Mouse (Mus musculus) gastrocnemius, postnatal 10 days (tissue): ENCODE measurements around the gene Cacna1i. TPM values are rescaled to one million over a fixed set of nuclear protein-coding genes. Genes with fewer than 3 reads are reported as not detected.

Source experiments
- DNase-seq: peaks from one replicate; pipeline ENCODE4 v3.0.0; 2021; ENCODE audit warnings: mixed read lengths
- total RNA-seq, 2 experiments: library from RNA; stranded (reverse); gene quantifications; 2 replicates each; pipeline ENCODE4 v1.2.3; 2021

Cacna1i gene
- total RNA-seq, 2 experiments from 2014 or later: 0.07 to 0.12 TPM

DNA sequence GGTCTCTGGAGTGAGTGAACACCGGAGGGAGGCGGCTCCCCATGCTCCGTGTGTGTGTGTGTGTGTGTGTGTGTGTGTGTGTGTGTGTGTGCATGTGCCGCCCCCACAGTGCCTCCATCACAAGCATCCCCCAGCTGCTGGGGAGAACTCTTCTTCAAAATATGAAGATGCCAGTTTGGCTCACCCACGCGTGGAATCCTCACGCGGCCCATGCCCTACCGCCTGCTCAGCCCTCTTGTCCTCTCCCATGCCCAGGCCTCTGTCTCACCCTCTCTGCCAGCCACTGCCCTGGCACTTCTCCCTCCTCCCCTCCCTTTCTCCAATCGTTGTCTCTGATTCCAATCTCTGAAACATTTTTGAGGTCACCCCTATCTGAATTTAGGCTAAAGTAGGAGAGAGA is 47.7 kb downstream of the Cacna1i start:
- DNase-seq: no peak

DNA sequence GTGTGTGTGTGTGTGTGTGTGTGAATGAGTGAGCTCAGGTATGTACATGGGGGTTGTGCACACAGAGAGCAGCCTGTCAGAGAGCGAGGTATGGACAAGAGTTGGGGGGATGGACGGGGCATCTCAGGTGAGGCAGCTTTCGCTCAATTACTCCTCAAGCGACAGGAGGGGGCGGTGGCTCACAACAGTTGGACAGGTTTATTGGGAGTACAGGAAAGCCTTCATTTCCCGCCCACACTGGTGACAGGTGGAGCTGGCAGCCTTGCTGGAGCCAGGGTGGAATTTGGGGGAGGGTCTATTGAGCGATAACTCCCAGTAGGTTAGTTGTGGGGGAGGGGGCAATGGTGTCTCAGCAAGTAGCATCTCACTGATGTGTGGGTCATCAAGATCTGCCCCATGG is 48.2 kb downstream of the Cacna1i start:
- no peak for DNase-seq

DNA sequence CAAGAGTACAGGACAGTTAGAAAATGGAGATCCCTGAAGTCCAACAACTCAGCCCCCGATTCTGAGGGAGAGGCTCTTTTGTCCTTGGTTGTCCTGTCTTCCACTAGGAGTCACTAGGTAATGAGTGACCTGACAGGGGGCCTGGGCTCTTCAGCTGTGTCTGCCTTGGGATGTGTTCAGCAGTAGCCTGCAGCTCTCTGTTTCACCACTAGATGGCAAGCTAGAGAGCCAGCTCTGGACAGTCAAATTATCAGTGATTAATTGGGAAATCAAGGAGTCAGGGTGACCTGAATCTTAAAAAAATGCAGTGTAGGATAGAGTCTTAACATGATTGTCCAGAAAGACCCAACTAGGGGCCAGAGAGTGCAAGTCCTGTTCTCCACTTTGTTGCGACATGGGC is 53.3 kb downstream of the Cacna1i start:
- DNase-seq: peak; percentile 51

DNA sequence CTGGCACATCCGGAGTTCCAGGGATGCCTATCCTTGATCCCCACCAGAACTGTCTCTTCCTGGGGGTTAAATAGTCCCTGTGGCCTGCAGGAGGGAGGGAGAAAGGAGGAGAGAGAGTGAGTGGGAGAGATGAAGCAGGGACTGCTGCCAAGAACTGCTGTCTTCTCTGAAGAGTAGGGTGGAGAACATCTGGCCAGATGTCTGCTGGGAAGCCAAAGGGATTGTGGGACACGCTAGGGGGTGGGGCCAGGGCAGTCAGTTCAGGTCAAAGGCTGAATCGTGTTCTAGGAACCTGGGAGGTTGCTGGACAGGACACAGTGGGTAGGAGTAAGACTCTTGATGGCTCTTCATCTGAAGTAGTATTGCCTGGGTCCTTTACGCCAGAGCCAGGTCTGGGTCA is 55.4 kb downstream of the Cacna1i start:
- DNase-seq: no peak

DNA sequence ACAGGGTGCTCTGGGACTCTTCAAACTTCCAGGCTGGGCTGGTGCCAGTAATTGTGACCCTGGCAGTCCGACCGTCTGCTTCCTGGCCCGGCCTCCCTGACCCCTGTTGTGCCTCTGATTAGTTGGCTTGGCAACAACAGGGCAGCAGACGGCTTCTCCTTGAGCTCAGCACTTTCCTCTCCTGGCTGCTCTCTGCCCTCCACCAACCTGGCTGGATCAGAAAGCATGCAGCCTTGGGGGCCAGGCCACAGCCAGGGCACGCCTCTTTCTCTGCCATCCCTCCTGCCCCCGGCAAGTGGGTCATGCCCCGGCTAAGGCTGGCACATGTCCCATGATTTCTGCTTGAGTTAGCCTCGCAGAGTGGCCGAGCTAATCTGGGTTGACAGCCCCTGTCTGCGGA is 56.0 kb downstream of the Cacna1i start:
- no peak for DNase-seq

DNA sequence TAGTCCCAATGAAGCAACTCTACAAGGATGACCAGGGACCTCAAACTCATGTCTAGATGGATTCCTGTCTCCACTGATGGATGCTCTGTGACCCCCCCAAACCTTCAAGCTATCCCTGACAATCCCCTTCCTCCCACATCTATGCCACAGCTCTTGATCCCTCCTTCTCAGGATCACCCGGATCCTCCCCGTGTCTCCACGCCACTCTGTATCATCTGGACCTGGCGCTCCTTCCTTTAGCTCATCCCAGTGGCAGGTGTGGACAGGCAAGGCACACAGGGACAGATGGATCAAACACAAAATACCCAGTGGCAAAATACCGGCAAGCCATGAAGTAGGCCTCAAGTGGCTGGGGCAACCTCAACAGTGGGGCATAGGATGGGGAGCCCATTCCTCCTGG is 56.7 kb downstream of the Cacna1i start:
- DNase-seq: no peak

DNA sequence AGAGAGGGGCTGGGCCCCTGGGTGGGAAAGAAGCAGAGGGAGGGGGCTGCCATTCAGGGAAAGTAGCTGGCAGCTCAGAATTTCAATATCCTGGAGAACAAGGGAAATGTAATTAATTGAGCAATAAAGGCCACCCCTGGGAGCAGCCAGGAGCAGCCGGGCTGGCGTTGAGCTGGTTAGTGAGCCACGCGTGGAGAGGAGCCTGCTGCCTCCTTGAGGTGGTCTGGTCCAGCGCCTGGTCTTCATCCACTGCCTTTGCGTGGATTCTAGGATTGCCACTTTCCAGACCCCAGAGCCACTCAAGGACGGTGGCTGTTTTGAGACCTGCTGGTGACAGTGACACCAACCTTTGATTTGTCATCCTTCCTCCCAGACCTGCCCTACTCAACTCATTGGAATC is 59.5 kb downstream of the Cacna1i start:
- no peak for DNase-seq

DNA sequence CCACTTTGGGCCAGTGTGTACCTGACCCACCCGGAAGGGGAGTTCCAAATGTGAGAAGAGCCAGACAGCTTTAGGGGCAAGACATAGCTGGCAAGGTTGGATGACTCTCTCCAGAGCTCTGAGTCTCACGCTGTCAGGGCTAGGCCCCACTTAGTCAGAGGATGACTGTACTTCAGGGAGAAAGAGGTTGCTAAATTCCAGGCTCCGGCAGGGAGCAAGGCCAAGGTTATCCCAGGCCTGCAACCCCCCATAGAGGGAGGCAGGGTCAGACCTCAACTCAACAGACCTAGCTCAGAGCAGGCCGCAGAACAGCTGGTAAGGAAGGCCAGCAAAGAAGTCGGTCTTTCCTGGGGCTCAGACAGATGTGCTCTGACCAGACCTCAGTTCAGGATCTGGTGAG is 63.4 kb downstream of the Cacna1i start:
- DNase-seq: no peak

DNA sequence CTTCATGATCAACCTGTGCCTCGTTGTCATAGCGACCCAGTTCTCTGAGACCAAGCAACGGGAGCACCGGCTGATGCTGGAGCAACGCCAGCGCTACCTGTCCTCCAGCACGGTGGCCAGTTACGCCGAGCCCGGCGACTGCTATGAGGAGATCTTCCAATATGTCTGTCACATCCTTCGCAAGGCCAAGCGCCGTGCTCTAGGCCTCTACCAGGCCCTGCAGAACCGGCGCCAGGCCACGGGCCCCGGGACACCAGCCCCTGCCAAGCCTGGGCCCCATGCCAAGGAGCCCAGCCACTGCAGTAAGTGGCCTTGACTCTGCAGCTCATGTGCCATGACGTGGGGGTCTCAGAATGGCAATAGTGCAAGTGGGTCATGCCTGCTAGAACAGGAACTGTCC is 71.8 kb downstream of the Cacna1i start:
- peak; percentile 42 for DNase-seq

DNA sequence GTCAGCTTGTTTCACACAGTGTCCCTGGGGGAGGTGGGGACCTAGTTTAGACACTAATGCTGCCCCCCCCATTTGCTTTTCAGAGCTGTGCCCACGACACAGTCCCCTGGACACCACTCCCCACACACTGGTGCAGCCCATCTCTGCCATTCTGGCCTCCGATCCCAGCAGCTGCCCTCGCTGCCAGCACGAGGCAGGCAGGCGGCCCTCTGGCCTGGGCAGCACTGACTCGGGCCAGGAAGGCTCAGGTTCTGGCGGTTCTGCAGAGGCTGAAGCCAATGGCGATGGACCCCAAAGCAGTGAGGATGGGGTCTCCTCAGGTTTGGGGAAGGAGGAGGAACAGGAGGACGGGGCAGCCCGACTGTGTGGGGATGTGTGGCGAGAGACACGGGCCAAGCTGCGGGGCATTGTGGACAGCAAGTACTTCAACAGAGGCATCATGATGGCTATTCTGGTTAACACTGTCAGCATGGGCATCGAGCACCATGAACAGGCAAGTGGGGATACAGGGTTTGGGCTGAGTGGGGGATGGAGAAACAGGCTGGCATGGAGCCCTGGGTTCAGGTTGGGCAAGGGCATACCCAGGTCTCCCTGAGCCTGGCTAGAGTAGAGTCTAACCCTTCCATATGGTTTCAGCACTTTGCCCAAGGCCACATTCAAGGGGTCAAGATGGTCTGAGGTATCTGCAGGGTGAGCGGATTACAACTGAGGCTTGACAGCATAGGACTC is 74.9 kb downstream of the Cacna1i start:
- DNase-seq: no peak

DNA sequence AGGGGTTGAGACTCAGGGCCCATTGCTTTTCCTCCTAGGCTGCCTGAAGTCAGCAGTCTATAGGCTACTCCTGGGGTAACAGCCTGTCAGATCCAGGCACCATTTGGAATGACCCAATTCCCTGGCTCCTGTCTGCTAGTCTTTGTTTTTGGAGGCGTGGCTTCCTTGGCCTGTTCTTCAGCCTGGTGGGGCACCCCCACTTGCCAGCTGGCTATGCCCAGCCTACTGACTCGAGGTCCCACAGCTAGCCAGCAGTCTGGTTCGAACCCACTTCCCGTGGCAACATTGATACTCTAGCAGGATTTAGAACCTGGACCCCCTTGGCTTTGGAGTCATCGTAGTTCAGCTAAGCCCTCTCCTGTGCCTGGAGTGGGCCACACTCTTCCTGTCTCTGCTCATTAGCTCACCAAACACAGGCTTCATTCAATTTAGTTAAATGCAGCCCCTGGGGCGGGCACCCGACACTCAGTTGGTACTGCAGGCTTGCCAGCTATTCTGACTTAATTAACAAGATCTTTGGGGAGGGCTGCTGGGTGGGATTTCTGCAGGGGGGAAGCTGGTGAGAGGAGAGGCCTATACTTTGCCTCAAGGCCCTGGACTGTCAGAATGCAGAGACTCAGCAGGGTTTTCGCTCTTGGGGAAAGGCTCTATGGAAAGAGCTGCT is 75.6 kb downstream of the Cacna1i start:
- no peak for DNase-seq

DNA sequence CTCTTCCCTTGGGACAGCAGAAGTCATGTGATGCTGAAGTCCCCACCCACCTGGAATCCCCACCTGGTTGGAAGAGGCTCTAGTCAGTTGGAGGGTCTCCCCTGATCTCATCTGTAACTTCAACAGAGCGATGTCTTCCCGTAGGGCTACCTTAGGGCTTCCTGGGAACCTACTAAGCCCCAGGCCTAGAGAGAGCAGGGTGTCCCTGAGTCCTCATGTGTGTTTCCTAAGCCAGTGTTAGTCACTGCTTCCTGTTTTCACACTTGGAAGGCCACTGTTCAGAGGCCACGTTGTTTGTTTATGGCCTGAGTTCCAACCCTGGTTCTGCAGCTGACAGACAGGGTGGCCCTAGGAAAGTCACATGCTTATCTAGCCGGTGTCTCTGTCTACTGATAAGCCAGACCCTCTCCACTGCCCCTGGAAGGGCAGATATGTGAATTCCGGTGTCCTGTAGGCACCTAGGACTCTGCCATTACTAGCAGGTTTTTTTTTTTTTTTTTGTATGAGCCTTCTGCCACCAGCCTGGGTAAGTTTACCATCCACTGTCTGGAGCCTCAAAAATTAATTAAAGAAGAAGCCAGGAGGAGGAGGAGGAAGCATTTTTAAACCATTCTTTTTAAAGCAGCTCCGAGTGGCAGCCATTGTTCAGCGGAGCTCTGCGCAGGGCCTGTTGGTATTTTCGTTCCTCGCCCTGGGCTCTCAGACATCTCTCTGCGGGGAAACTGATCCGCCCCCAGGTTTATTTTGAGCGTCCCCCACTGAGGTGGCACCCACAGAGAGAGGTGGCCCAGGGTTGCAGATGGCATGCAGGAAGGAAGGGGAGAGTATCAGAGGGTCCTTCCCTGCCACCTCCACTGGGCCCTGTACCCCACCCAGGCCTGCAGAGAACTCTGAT is 77.0 kb downstream of the Cacna1i start:
- DNase-seq: no peak

DNA sequence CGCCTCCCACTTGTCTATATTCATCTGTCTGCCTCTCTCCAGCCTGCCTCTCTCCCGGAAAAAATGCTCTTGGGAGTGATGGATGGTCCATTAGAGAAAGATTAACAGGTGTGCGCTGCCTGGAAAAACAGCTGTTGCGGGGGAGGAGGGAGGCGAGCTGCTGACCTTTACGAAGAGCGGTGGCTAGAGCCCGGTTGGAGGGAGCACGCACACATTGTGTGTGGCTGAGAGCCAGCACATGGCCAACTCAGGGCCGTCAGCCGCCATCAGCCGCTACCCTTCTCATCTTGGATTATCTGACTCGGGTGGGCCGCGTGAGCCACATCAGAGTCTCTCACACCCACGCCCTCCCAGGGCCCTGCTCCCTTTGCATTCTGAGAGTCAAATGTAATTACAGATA is 79.9 kb downstream of the Cacna1i start:
- DNase-seq: no peak

DNA sequence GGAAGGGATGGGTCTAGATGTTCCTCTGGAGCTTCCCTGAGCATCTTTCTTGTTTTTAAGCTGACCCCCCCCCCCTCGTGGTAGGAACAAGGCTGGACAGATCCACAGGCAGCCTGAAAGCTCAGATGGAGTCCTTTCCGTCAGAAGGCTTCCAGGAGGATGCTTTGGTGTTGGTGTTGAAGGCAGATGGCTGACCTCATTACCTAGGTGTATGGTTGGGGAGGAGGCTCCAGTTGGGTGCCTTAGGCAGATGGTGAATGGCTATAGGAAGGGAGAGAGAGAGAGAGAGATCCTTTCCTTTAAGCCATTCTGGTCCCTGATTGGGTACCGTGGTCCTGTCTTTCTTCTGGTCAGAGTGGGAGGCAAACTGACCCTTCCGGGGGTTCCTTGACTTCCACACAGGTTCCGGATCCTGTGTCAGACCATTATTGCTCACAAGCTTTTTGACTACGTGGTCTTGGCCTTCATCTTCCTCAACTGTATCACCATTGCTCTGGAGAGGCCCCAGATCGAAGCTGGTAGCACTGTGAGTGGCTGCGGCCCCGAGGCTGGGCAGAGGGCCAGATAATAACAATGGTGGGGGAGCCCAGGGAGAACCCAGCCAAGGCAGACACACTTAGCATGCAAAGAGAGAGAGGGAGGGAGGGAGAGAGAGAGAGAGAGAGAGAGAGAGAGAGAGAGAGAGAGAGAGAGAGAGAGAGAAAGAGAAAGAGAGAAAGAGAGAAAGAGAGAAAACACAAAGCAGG is 86.4 kb downstream of the Cacna1i start:
- DNase-seq: no peak

DNA sequence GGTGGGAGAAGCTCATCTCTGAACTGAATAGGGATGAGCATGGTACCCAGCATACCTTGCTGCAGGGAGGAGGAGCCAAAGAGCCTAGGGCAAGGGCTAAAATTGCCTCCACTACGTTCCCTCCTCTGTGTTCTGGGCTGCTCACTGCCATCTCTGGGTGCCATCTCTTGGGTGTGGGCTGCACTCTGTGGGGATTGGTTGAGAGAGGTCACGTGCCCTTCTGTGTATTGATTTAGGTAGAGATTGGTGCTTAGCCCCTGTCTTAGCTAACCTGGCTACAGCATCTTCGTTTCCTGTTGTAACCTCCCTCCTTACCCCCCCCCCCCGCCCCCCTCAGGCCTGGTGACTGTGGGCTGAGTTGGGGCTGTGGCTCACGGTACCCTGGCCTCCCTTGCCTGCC is 87.8 kb downstream of the Cacna1i start:
- DNase-seq: no peak

DNA sequence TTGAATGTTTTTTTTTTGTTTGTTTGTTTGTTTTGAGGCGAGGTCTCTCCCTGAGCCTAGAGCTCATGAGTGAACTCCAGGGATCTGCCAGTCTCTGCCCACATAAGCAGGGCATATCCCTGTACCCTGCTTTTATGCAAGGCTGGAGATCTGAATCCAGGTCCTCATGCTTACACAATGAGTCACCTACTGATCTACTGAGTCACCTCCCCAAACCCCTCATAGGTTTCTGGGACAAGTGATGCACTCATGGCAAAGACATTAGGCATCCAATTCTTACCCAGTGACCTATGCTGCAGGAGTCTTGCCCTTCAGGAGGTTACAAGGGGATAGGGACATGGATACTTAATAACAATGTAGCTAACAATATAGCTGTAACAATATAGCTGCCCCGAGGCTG is 100.1 kb downstream of the Cacna1i start:
- no peak for DNase-seq

DNA sequence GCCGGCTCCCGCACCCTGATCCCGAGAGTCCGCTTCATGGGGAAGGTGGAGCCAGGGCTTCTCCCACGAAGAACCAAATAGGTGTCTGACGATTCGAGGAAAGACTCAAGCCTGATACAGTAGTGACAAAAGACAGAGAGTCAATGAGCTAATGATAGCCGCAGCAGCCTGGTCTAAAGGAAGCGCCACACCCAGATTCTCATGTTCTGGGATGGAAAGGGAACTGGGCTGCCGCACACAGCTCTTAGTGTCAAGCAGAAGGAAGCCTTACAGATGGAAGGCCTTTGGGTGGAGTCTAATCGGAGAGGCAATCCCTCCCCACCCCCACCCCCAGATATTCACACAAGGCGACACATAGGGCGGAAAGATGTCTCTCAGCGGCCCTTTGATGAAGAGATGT is 104.8 kb downstream of the Cacna1i start:
- no peak for DNase-seq

DNA sequence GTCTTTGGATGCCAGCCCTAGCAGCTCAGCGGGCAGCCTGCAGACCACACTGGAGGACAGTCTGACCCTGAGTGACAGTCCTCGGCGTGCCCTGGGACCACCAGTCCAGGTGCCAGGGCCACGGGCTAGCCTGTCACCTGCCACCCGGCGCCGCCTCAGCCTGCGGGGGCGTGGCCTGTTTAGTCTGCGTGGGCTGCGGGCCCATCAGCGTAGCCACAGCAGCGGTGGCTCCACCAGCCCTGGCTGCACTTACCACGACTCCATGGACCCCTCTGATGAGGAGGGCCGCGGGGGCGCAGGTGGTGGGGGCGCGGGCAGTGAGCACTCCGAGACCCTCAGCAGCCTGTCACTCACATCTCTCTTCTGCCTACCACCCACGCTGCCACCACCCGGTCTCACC is 108.0 kb downstream of the Cacna1i start:
- DNase-seq: no peak

DNA sequence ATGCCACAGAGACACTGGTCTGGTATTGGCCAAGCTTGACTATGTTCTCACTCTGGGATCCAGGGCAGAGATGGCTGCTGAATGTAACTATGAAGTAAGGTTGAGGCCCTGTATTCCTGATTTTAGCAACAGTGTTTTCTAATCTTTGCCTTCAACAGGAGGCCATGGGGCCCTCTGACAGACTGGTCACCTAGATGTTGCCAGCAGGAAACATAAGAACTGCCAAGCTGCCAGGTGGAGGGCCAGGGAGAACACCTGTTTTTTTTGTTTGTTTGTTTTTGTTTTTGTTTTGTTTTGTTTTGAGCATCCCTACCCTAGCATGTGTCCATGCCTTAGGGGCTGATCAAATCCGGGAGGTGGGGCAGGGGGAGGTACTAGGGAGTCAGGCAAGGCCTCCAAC is 112.4 kb downstream of the Cacna1i start:
- DNase-seq: no peak

DNA sequence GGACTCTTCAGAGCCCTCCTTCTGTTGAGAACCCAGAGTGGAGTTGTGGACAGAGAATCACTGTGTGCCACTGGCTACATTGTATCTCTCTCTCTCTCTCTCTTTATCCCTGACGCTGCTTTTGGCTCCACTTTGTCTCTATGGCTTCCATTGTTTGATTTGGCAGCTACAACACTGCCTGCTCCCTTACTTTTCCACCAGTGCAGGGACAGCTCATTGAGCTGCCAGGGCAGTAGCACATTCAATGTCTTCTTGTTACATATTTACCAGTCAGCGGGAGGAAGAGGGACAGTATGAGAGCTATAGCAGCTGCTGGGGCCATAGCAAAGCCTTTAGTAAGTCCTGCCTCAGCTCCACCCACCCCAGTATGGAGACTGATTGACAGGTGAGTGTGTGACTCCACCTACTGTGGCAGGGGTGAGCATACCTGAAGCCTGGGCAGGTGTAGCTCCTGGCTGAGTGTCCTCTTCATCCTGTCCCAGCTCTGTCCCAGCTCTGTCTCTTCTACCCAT is 114.4 kb downstream of the Cacna1i start:
- DNase-seq: no peak

DNA sequence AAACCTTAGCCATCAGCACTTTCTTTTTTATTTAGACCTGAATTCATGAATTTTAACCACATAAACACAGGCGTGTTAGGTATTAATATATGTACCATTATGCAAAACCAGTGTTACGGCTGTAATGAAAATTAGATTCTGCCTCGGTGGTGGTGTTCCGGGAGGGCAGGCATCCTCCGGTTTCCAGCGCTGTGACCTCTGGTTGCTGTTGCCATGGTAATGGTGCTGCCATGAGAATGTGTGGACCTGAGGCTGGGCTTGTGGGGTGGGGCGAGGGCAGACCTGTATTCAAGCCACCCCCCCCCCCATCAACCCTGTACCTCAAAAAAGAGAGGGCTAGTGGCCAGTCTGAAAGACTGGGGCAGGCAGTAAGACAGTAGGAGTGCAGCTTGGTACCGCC is 114.9 kb downstream of the Cacna1i start:
- no peak for DNase-seq

DNA sequence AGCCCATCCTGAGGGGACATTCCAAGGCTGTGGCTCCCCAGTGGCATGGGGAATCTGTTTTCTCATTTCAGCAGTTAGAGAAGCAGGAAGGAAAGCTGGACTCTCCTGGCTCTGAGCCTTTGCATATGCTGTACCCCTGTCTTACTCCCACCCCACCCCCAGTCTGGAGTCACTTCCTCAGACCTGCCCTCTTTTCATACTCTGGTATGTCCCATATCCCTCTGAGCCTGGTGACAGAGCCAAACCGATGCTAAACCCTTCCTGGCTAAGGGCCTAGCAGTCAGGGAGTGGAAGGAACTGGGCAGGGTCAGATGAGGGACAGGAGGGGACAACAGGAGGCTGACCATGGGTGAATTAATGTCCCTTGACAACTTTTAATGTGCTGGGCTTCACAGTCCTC is 120.8 kb downstream of the Cacna1i start:
- DNase-seq: no peak
